Mouse (Mus musculus) small intestine, adult 2 months (tissue): ENCODE data around the gene Apopt1. TPM values are rescaled to one million over a fixed set of nuclear protein-coding genes. Genes with fewer than 3 reads are reported as not detected.

Experiments used
- H3K27ac ChIP-seq: fragments of 200-500 bp; 2 replicates; pipeline ENCODE4 v1.5.1; 2012; ENCODE audit warnings: low read depth, low read length, control low read depth, inconsistent platforms; ENCODE audit not compliant: insufficient read depth
- H3K27me3 ChIP-seq: fragments of 200-500 bp; 2 replicates; pipeline ENCODE4 v1.6.1; 2012; ENCODE audit warnings: mild to moderate bottlenecking, moderate library complexity, low read length, inconsistent platforms; ENCODE audit not compliant: control insufficient read depth, insufficient read depth
- H3K36me3 ChIP-seq: fragments of 200-500 bp; 2 replicates; pipeline ENCODE4 v1.6.1; 2012; ENCODE audit warnings: mild to moderate bottlenecking, low read length, control low read depth, inconsistent platforms; ENCODE audit not compliant: control insufficient read depth, insufficient read depth
- H3K4me1 ChIP-seq: fragments of 200-500 bp; 2 replicates; pipeline ENCODE4 v1.6.1; 2012; ENCODE audit warnings: low read length, inconsistent platforms, mixed read lengths; ENCODE audit not compliant: control insufficient read depth, insufficient read depth, insufficient read length
- H3K4me3 ChIP-seq: fragments of 200-500 bp; 2 replicates; pipeline ENCODE4 v1.5.1; 2012; ENCODE audit warnings: low read depth, mild to moderate bottlenecking, control low read depth, inconsistent platforms, low read length, moderate library complexity
- CTCF ChIP-seq: fragments of 200-500 bp; IDR thresholded peaks from 2 replicates; pipeline ENCODE4 v1.5.1; 2012; ENCODE audit warnings: low read depth, mild to moderate bottlenecking, control low read depth, inconsistent platforms, low read length, moderate library complexity, mixed read lengths; ENCODE audit not compliant: insufficient replicate concordance, insufficient read length; ENCODE audit errors: extremely low read depth
- POLR2A ChIP-seq: fragments of 200-500 bp; IDR thresholded peaks from 2 replicates; pipeline ENCODE4 v1.6.1; 2012; ENCODE audit warnings: low read depth, mild to moderate bottlenecking, control low read depth, inconsistent platforms, low read length, moderate library complexity
- WGBS: fragments of 180-500 bp; shearing (Covaris S2); methylation state at CpG from one replicate; pipeline ENCODE4 v1.1.7; 2018; 5-methylcytosine and 5-hydroxymethylcytosine counted together
- polyA plus RNA-seq: library from polyadenylated mRNA; depleted of rRNA; stranded (reverse); fragments of >200 nt; gene quantifications from 2 replicates; pipeline ENCODE4 v1.2.3, GENCODE M21; 2012

Gene Apopt1
- polyA plus RNA-seq, 1 experiment, result 16.7 TPM

- no peak overlapping the region for H3K27ac ChIP-seq
- H3K36me3 ChIP-seq, result peaks cover 17% of the 10 kb centered on the region
- no peaks in the 10 kb centered on the region for H3K27me3 ChIP-seq
- no peaks in the 10 kb centered on the region for H3K4me1 ChIP-seq
- no peak overlapping the region for H3K4me3 ChIP-seq
- TF ChIP-seq CTCF (no peak), POLR2A (no peak)
- WGBS, result 83% methylated on average over 6 of the region's 6 CpGs
Measured at GRCm38 (mm10) chr12:111724638-111725337, 11.7 kb downstream of the Apopt1 start.

DNA sequence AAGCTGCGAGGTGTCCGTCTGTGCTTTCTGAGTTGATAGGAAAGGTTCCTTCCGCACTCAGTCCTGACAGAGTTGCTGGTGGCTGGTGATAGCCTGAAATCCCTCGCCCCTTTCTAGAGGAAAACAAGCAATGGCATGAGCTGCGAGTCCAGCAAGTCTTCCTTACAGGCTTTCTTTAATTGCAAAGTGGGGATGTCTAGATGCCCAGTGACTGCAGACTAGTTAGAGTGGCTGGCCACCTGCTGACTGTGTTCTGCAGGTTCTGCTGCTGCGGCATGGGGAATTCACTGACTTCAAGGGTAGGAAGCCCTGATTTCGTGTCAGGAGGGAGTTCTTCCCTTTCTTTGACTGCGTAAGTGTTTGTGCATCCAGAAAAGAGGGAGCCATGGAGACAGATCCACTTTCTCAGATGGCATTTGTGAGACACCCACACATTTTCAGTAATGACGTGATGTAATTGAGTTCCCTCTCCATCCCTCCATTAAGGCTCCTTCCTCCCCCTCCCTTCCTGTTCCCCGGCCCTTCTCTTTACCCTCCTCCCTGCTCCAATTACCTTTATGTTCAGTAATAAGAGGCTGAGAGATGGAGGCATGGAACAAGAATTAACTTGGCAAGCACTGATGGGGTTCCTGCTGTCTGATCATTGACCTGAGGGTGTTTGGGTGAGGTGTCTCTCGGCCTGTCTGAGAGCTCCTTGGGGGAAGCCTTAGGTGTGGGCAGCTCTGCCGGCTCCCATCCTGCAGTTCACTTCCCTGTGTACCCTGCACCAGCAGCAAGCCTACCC lies 12.5 kb downstream of the Apopt1 start:
- Histone ChIP-seq H3K27ac (peak overlapping the region; percentile 7; the same call in 1 of the 2 replicates), H3K27me3 (no peaks in the 10 kb centered on the region), H3K4me3 (no peak overlapping the region), H3K36me3 (peaks cover 18% of the 10 kb centered on the region), H3K4me1 (no peaks in the 10 kb centered on the region)
- WGBS, result 84% methylated on average over 12 of the region's 12 CpGs
- TF ChIP-seq POLR2A, result no peak
- TF ChIP-seq CTCF, result no peak

DNA sequence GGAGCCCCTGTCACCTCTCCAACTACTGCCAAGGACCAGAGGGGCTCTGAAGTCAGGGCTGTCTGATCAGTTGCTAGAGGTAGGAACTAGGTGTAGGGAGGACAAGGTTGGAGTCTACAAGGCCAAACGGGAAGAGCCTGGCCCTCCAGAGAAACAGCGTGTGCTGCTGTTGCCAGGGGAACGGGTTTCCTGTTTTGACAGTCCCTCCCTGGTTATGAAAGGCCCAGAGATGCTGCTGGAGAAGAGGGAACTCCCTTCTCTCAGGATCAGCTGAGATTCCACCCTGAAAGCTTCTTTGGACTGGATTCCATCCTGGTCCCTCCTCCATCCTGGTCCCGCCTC lies 13.0 kb downstream of the Apopt1 start:
- WGBS, result 76% methylated on average over 4 of the region's 4 CpGs
- Histone ChIP-seq H3K4me3 (no peak overlapping the region), H3K27ac (peak overlapping the region; percentile 37)

DNA sequence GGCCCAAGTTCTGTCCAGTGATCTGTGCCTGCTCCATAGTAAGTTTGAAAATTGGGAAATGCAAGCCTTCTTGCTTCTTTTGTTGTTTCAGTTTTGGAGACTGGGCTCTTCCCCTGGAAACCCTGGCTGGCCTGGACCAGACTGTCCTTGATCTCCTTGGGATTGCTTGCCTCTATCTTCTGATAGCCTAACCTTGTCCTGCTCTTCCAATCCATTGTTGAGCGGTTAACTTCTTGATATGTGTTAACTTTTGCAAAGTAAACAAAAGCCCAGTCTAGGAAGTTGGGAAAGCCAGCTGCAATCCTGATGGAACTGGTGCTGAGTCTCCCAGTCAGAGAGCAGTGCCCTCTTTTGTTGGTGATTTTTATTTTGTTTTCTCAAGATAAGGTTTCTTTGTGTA lies 14.9 kb downstream of the Apopt1 start:
- TF ChIP-seq POLR2A (no peak), CTCF (no peak)
- Histone ChIP-seq H3K4me3 (no peak overlapping the region), H3K27me3 (no peaks in the 10 kb centered on the region), H3K4me1 (peaks cover 6% of the 10 kb centered on the region), H3K27ac (no peak overlapping the region), H3K36me3 (peaks cover 17% of the 10 kb centered on the region)
- WGBS, result 68% methylated on average over 1 of the region's 1 CpGs

More for the DNA sequence above, 13.0 kb downstream of the Apopt1 start:
- H3K27me3 ChIP-seq, result no peaks in the 10 kb centered on the region
- H3K4me1 ChIP-seq, result no peaks in the 10 kb centered on the region
- H3K36me3 ChIP-seq, result peaks cover 18% of the 10 kb centered on the region
- no peak for TF ChIP-seq CTCF
- no peak for TF ChIP-seq POLR2A

- TF ChIP-seq CTCF, result peak; percentile 84
- TF ChIP-seq POLR2A, result no peak
- 32% methylated on average over 30 of the region's 30 CpGs for WGBS
Measured at GRCm38 (mm10) chr12:111731822-111732807, 19.1 kb downstream of the Apopt1 start.

GRCm38 (mm10) chr12:111732921-111733320 lies 19.9 kb downstream of the Apopt1 start:
- Histone ChIP-seq H3K4me1 (peaks cover 6% of the 10 kb centered on the region), H3K36me3 (0 out of 2 replicates have a peak, but pooled peaks cover 2% of the 10 kb centered on the region), H3K27me3 (no peaks in the 10 kb centered on the region), H3K4me3 (no peak overlapping the region), H3K27ac (no peak overlapping the region)
- TF ChIP-seq POLR2A (no peak), CTCF (no peak)
- 70% methylated on average over 5 of the region's 5 CpGs for WGBS

More at GRCm38 (mm10) chr12:111731822-111732807, 19.1 kb downstream of the Apopt1 start:
- Histone ChIP-seq H3K27ac (no peak overlapping the region), H3K4me3 (0 out of 2 replicates have a peak overlapping the region, but pooled peaks have one; percentile 6), H3K4me1 (peaks cover 6% of the 10 kb centered on the region), H3K36me3 (0 out of 2 replicates have a peak, but pooled peaks cover 5% of the 10 kb centered on the region), H3K27me3 (no peaks in the 10 kb centered on the region)
